Mouse (Mus musculus): ENCODE results near the gene Tbx1.

Gene Tbx1

DNA sequence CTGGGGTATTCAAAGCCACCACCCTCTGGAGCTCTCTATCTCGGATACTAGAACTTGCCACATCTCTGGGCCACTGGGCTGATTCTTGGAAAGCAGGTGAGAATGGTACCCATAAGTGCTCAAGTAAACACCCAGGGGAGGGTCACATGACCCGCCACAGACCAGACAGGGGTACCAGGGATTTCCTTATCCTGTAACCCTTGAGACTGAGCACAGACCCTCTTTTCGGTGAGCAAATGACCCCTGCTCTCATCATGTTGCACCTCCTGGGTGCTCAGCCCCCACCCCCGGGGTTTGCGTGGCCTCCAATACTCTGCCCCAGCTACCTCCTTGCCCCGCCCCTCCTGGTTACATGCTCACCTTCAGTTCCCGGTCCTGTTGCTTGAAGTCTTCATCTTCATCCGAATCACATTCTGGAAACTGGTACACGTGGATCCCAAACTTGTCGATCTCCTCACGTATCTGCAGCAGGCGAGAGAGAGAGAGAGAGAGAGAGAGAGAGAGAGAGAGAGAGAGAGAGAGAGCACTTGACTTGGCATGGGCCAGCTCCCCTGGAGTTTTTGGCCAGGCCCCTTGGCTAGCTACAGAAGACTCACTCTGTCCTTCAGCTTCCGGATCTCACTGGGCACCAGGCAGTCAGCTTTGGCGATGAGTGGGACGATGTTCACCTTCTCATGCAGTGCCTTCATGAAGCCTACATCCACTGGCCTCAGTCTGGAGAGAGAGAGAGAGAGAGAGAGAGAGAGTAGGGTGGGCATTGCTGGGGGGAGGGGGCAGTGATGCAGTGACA lies 33.5 kb upstream of the Tbx1 start:
- in situ Hi-C loops (cut with MboI; ENCODE audit: low pct_unique_long_range_greater_than_20kb in 1 of 2, low sequenced_read_pairs in 2 of 2, unreplicated experiment in 1 of 2): loop anchor here in 1 of 2 experiments (5.0 kb wide), 1 partner anchor 42 kb away; no protein-coding TSS in a partner anchor

DNA sequence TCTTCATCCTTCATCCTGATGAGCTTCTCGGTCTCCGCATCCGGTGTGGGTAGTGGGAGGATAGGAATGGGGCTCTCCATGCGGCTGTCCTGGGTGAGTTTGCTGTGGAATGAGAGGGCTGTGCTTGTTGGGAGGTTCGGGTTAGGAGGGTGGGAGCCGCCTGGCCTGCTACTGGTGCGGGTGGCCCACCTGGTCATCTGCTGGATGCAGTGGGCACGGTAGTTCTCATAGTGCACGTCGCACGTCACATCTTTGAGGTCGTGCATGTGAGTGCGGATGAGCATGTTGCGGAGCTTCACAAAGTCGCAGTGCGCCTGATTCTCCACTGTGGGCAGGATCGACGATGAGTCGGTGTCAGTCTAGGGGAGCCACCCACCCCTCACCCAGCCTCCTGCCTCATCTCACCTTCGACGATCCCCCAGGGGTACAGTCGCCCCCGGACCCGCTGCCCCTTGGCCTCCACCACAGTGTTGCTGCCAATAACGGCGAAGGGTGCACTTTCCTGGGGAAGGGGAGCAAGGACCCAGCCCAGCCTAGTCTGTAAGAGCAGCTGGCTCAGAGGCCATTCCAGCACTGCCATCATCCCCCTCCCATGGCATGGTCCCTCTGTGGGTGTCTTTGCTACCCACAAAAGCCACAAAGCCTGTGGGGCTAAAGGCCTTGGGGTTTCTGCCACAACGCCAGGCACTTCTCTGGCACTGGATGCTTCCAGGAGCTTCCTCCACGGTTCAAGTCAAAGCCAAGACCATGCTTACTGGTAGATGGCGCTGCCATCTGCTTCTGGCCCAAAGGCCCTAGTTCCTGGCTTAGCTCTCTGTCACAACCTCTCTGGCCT lies 32.7 kb upstream of the Tbx1 start:
- in situ Hi-C loops (cut with MboI; ENCODE audit: low pct_unique_long_range_greater_than_20kb in 1 of 2, low sequenced_read_pairs in 2 of 2, unreplicated experiment in 1 of 2): loop anchor here in 1 of 2 experiments (5.0 kb wide), 1 partner anchor 41 kb away; no protein-coding TSS in a partner anchor

DNA sequence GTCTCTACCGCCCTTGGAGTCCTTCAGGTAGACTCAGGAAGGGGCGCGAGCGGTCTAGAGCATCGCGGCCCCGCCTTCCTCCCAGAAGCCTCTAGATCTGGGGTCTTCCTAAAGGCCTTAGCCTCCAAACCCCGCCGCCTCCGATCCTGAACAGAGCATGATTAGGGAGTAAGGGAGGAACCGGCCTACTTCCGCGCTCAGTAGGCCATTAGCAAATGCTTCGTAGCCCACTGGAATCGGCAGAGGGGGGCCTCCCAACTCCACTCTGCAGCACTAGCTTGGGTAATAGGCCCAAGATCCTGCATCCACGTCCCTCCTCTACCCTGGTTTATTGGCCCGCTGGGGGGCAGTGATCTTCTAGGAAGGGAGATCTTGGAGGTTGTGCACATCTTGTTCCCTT lies 31.5 kb upstream of the Tbx1 start, which contains the start of gene Gp1bb:
TSS of gene Gp1bb (minus strand) at position 385 of the 400 bp plus-strand sequence.
- in situ Hi-C loops (cut with MboI; ENCODE audit: low pct_unique_long_range_greater_than_20kb in 1 of 2, low sequenced_read_pairs in 2 of 2, unreplicated experiment in 1 of 2): loop anchor here in 1 of 2 experiments (5.0 kb wide), 1 partner anchor 40 kb away; no protein-coding TSS in a partner anchor

DNA sequence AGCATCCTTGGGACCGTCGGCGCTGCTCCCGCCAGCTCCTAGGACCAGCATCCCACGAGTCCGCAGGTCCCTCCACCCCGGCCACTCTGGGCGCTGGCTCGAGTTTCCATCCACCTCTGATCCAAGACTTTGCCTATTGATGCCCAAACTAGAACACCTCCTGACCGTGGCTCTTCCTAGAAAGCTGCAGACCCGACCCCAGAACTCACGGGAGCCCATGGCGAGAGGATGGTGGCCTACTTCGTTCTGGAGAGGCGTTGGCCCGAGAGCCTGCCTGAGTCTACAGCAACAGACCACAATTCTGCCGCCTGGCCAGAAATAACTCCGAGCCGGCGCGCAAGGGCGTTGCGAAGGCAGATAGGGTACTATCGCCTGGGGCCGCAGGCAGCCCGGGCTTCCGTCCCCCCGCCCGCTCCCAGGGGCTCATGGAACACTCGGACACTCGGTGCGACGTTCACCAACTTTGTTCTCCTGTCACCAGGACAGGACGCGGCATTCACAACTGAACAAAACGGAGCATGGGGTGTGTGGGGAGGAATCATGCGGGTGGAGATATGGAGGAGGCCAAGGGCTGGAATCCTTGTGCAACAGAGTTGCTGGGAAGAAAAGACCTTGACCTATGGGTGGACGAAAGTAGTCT lies 31.0 kb upstream of the Tbx1 start:
- in situ Hi-C loops (cut with MboI; ENCODE audit: low pct_unique_long_range_greater_than_20kb in 1 of 2, low sequenced_read_pairs in 2 of 2, unreplicated experiment in 1 of 2): loop anchor here in 1 of 2 experiments (5.0 kb wide), 1 partner anchor 39 kb away; no protein-coding TSS in a partner anchor

DNA sequence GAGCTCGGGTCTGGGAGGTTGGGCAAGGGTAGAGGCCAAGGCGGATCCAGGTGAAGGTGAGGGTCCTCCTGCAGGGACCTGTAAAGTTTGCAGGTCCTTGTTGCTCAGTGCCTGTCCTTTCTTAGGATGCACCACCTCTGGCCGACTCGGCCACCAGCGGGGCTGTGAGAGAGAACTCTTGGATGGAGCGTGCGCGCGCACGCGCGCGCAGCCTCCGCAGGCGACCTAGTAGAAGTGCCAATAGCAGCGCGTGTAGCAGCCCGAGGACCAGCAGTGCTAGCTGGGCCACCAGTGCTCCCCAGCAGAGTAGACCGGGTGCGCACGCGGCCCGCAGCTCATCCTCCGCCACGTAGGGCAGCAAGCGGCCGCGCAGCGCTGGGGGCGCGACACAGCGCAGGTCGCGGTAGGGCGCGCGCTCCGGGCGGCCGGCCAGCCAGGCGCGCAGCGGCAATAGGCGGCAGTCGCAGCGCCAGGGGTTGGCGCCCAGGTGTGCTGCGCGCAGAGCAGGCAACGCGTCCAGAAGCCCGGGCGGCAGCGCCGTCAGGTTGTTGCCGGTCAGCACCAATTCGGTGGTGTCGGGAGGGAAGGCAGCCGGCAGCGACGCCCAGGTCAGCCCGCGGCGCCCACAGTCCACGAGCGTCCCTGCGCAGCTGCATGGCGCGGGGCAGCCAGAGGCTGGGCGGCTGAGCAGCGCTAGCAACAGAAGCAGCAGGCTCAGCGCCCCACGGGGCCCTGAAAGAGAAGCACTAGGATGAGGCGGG lies 30.3 kb upstream of the Tbx1 start:
- in situ Hi-C loops (cut with MboI; ENCODE audit: low pct_unique_long_range_greater_than_20kb in 1 of 2, low sequenced_read_pairs in 2 of 2, unreplicated experiment in 1 of 2): loop anchor here in 1 of 2 experiments (5.0 kb wide), 1 partner anchor 38 kb away; no protein-coding TSS in a partner anchor

DNA sequence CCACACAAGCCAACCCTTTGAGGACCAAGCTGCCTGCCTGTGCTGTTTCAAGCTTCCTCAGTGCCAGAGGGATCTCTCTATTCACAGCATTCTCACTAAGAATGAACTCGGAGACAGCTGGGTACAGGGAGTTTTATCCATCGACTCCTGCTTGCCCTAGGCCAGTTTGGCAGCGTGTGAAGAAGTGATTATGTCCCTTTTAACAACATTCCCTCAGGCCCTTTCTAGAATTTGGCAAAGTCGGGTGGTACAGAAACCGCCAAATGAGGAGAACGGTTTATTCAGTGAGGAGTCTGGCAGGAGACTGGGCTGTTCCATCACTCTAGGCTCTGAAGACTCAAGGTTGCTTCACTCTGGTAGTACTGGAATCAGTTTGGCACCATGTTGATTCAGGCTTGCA lies 29.7 kb upstream of the Tbx1 start:
- in situ Hi-C loops (cut with MboI; ENCODE audit: low pct_unique_long_range_greater_than_20kb in 1 of 2, low sequenced_read_pairs in 2 of 2, unreplicated experiment in 1 of 2): loop anchor here in 1 of 2 experiments (5.0 kb wide), 1 partner anchor 38 kb away; no protein-coding TSS in a partner anchor

DNA sequence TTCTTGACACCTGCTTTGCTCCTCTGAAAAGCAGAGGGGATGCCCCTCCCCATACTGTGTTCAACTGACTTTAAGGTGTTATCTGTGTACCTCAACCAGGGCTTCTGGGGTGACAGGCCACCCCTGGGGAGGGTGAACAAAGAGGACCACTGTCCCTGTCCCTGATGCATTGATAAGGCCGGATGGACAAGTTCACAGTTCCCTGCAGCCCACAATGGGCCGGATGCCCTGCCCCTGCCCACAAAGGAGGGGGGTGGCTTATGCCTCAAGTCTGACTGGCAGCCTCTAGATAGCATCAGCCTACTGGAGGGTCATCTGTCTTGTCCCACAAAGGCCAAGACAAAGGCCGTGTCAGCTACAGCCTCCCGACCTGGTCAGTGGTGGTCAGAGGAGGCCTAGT lies 28.6 kb upstream of the Tbx1 start:
- in situ Hi-C loops (cut with MboI; ENCODE audit: low pct_unique_long_range_greater_than_20kb in 1 of 2, low sequenced_read_pairs in 2 of 2, unreplicated experiment in 1 of 2): loop anchor here in 1 of 2 experiments (10.0 kb wide), 1 partner anchor 164 kb away; no protein-coding TSS in a partner anchor

DNA sequence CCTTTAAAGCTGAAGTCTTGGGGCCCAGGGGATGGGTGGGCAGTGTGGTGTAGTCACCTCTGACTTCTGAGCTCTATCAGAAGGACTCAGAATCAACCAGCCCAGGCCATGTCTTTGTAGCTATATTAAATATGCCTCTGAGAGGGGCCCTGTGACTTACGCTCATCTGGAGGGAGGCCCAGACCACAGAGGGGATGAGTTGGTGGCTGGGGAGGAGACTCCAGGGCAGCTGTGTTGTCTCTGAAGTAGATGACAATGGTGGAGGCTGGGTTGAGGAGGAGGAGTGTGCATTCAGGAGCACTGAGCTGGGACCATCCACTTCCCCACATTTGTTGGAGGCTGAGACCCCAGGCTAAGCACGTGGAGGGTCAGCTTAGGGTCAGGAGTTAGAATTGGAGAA lies 27.8 kb upstream of the Tbx1 start:
- in situ Hi-C loops (cut with MboI; ENCODE audit: low pct_unique_long_range_greater_than_20kb in 1 of 2, low sequenced_read_pairs in 2 of 2, unreplicated experiment in 1 of 2): loop anchor here in 1 of 2 experiments (10.0 kb wide), 1 partner anchor 163 kb away; no protein-coding TSS in a partner anchor

DNA sequence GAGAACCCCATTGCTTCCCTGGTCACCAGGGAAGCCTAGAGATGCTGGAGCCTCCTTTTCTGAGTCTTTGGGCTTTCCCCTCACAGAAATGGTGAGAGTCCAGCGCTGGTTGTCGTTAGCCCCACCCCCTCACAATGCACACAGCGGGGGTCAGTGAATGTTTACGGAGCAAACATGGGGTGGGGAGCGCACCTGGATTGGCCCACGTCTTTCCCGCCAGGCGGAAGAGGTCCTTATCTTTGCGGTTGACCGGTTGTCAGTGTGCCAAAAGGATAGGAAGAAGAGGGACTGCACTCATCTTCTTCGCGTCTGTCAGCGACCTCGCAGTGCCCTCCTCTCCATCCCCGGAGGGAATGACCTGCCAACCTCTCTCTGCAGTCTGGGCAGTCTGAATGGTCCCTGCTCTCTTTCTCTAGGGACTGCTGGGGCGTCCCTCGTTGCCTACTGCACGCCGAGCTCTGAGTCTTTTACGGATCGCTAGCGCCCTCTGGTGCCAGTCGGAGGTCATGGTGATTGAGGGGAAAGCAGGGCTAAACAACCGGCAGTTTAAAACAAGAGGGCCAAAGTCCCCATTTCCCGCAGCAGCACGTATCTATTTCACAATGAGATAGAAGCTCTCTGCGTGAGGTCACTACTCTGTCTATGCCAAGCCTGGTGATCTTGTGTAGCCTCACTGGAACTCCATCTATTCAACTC lies 27.0 kb upstream of the Tbx1 start:
- in situ Hi-C loops (cut with MboI; ENCODE audit: low pct_unique_long_range_greater_than_20kb in 1 of 2, low sequenced_read_pairs in 2 of 2, unreplicated experiment in 1 of 2): loop anchor here in 1 of 2 experiments (10.0 kb wide), 1 partner anchor 163 kb away; no protein-coding TSS in a partner anchor

DNA sequence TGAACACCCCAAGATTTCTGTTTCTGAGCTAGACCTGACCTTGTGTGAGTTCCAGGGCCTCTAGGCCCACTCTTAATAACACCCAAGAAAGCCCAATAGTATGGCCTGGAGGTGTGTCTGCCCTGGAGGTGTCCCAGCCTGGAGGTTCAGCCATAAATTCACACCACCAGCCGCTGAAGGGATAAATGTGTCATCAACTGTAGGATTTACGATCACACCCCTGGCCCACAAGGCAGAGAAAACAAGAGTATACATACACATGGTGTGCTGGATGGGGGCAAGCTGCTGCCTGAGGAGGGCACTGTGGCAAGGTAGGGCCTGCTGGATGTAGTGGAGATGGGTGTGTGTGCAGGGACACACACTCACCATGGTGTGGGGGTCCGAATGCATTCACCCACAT lies 22.8 kb upstream of the Tbx1 start:
- in situ Hi-C loops (cut with MboI; ENCODE audit: low pct_unique_long_range_greater_than_20kb in 1 of 2, low sequenced_read_pairs in 2 of 2, unreplicated experiment in 1 of 2): loop anchor here (5.0 to 10.0 kb wide), 2 partner anchors 158 to 161 kb away; no protein-coding TSS in a partner anchor

DNA sequence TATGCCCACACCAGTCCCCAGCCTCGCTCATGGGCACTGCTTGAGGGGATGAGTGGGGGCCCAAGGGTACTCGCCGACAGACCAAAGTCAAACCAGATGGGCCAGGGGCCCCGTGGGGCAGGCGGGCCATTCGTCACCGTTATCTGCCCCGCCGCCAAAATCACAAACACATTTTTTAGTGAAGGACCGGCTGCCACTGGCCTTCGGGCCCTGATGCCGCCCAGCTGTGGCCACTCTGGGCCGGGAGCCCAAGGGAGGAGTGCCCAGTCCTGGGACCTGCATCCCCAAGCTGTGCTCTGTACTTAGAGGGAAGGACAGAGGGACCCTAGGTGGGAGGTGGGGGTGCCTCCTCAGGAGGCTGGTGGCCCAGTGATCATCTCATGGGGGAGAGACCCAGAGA lies 21.3 kb upstream of the Tbx1 start:
- in situ Hi-C loops (cut with MboI; ENCODE audit: low pct_unique_long_range_greater_than_20kb in 1 of 2, low sequenced_read_pairs in 2 of 2, unreplicated experiment in 1 of 2): loop anchor here (5.0 to 10.0 kb wide), 2 partner anchors 157 to 159 kb away; no protein-coding TSS in a partner anchor

DNA sequence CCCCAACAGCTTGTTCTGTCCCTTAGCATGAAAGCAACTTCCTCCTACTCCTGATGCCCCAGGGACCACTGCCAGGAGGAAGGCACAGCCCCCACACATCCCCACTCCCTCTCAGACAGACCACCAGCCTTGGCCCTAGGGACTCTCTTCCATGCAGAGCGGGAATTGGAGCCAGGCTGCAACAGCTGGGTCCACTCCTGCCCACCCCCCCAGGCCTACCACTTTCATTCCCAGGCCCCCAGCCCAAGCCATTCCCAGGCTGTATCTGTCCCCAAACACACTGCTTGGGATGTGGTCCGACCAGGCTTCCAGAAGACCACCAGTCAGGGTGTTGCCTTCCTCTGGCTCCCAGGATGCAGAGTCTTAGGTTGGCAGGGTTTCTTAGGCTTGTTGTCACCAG lies 18.6 kb upstream of the Tbx1 start:
- in situ Hi-C loops (cut with MboI; ENCODE audit: low pct_unique_long_range_greater_than_20kb in 1 of 2, low sequenced_read_pairs in 2 of 2, unreplicated experiment in 1 of 2): no loop called here

DNA sequence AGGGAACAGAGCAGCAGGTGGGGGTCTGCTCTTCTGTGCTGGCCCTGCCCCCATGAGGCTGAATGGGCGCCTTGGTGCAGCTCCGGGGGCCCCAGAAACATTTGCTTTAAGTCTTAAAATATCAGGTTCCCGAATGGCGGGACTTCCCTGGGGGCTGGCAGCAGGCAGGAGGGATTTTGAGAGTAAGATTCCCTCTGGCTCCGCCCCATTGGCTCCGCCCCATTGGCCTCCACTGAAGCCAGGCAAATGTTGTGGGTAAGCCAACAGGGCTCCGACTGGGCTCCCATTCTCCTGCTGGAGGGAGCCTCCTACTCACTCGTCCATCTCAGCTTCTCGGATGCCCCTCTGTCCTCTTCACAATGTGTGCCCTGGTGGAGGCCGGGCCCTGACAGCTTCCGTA lies 17.8 kb upstream of the Tbx1 start:
- in situ Hi-C loops (cut with MboI; ENCODE audit: low pct_unique_long_range_greater_than_20kb in 1 of 2, low sequenced_read_pairs in 2 of 2, unreplicated experiment in 1 of 2): no loop called here

DNA sequence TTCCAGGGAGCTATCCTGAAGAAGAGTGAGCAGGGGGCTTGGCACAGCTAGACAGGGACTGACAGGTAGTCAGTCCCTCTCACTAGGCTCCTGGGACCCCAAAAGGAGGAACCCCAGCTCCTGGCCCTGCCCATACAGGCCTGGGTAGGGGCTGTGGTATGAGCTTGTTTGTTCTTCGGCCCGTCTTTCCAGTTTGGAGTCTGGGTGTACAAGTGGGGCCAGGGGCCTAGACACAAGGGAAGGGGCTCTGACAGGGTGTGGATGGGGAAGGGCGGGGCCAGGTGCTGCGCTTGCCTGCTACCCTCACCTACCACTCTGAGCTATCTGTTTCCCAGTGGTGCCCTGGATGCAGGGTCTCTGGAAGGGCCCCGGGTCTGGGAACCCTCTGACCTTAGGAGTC lies 15.2 kb upstream of the Tbx1 start:
- in situ Hi-C loops (cut with MboI; ENCODE audit: low pct_unique_long_range_greater_than_20kb in 1 of 2, low sequenced_read_pairs in 2 of 2, unreplicated experiment in 1 of 2): no loop called here

DNA sequence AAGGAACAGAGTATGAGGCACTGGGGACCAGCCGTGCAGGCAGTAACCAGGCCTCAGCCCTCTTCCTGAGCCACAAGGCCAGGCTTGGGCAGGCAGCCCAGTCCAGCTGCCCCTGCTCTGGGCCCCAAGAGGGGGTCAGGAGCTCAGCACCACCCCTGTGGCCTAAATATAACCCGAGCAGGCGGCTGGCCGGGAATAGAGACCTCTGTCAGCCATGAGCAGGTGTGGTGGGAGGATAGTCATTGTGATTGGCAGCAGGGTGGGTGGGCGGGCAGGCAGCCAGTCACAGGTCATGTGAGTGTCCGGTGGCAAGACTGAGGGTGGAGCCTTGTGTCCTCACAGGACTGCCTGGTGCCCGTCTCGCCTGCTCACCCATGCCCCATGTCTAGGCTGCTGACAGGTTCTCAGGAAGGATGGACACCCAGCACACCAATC lies 13.8 kb upstream of the Tbx1 start:
- in situ Hi-C loops (cut with MboI; ENCODE audit: low pct_unique_long_range_greater_than_20kb in 1 of 2, low sequenced_read_pairs in 2 of 2, unreplicated experiment in 1 of 2): no loop called here

DNA sequence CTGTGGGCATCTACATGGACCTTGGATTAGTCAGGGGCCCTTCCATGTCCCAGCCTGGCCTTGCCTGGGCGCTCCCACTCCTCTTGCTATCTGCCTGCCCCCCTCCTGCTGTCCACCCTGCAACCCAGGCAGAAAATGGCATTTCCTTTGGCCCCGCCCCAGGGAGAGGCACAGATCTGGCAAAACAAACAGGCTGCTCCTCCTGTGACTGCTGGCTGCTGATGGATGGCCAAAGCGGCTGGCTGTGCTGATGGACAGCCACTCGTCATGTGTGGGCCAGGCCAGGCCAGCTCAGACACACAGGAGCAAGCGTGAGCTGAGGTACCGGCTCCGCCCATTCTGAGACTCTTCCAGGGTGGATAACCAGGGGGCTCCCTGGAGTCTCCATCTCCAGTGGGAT lies 11.0 kb upstream of the Tbx1 start:
- in situ Hi-C loops (cut with MboI; ENCODE audit: low pct_unique_long_range_greater_than_20kb in 1 of 2, low sequenced_read_pairs in 2 of 2, unreplicated experiment in 1 of 2): no loop called here

DNA sequence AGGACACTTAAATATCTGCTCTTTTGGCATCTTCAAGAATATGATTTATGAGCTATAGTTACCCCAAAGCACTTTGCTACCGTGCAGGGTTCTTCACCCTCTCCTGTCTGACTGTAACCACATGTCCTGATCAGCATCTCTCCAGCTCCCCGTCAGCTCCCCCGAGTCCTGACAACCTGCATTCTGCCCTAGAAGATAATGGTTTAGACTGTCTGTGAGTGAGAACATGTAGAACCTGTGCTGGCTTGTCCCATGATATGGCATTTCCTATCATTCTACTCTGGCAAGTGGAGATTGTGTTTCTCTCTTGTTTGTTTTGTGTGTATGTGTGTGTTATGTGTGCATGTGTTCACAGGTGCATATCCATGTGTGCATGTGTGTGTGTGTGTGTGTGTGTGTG lies 7.5 kb upstream of the Tbx1 start:
- in situ Hi-C loops (cut with MboI; ENCODE audit: low pct_unique_long_range_greater_than_20kb in 1 of 2, low sequenced_read_pairs in 2 of 2, unreplicated experiment in 1 of 2): loop anchor here in 1 of 2 experiments (25.0 kb wide), 1 partner anchor 786 kb away; no protein-coding TSS in a partner anchor

Data from mouse embryonic stem cell (cell line).